Mouse (Mus musculus) forebrain, embryonic 11.5 days (tissue): ENCODE data around the gene Abca13. TPM values are rescaled to one million over a fixed set of nuclear protein-coding genes. Genes with fewer than 3 reads are reported as not detected.

Experiments used
- ATAC-seq: fragments of 200-750 bp; cut with Nextera tagmentation; replicated peaks from 2 replicates; pipeline ENCODE4 v1.8.0; 2017; ENCODE audit warnings: moderate TSS enrichment; ENCODE audit not compliant: low FRiP score
- DNase-seq: peaks from one replicate; pipeline ENCODE4 v3.0.0-alpha.2; 2017; ENCODE audit warnings: low spot score
- H3K27ac ChIP-seq: fragments of 300-500 bp; sonication (generic); 2 replicates; pipeline ENCODE4 v1.5.1; 2014; ENCODE audit warnings: low read depth, low read length
- H3K27me3 ChIP-seq: fragments of 300-500 bp; sonication (generic); 2 replicates; pipeline ENCODE4 v1.6.1; 2014; ENCODE audit warnings: mild to moderate bottlenecking, low read length, mixed read lengths; ENCODE audit not compliant: control insufficient read depth, insufficient read depth
- H3K36me3 ChIP-seq: fragments of 300-500 bp; sonication (generic); 2 replicates; pipeline ENCODE4 v1.6.1; 2014; ENCODE audit warnings: mild to moderate bottlenecking, low read length, moderate library complexity, mixed read lengths; ENCODE audit not compliant: control insufficient read depth, insufficient read depth
- H3K4me1 ChIP-seq: fragments of 300-500 bp; sonication (generic); replicated peaks from 2 replicates; pipeline ENCODE4 v1.6.1; 2014; ENCODE audit warnings: low read length, mixed read lengths; ENCODE audit not compliant: control insufficient read depth, insufficient read depth
- H3K4me2 ChIP-seq: fragments of 300-500 bp; sonication (generic); 2 replicates; pipeline ENCODE4 v1.6.1; 2014; ENCODE audit warnings: low read depth, mild to moderate bottlenecking, low read length, moderate library complexity, mixed read lengths; ENCODE audit not compliant: severe bottlenecking
- H3K4me3 ChIP-seq: fragments of 300-500 bp; sonication (generic); 2 replicates; pipeline ENCODE4 v1.5.1; 2014; ENCODE audit warnings: low read depth, low read length
- H3K9ac ChIP-seq: fragments of 300-500 bp; sonication (generic); 2 replicates; pipeline ENCODE4 v1.6.1; 2014; ENCODE audit warnings: low read length
- H3K9me3 ChIP-seq: fragments of 300-500 bp; sonication (generic); 2 replicates; pipeline ENCODE4 v1.6.1; 2016; ENCODE audit warnings: low read length, mixed read lengths; ENCODE audit not compliant: control insufficient read depth
- WGBS: fragments of 180-500 bp; shearing (Covaris S2); extraction: QIAGEN DNeasy Blood & Tissue Kit; methylation state at CpG from one replicate; pipeline ENCODE4 v1.1.7; 2014; 5-methylcytosine and 5-hydroxymethylcytosine counted together
- polyA plus RNA-seq: library from polyadenylated mRNA; unstranded; fragments of >200 nt; fragmentation: Nextera tagmentation; extraction: Ambion mirVana; gene quantifications from 2 replicates; pipeline ENCODE4 v1.2.1, GENCODE M21; 2014

Abca13 gene
- polyA plus RNA-seq, 1 experiment from 2014 or later: 0.03 TPM

- 81% methylated on average over 3 of the region's 3 CpGs for WGBS
- Histone ChIP-seq H3K4me2 (no peak overlapping the region), H3K36me3 (no peaks in the 10 kb centered on the region), H3K9ac (no peak overlapping the region), H3K9me3 (no peaks in the 10 kb centered on the region), H3K27me3 (no peaks in the 10 kb centered on the region), H3K4me3 (no peak overlapping the region), H3K4me1 (no peaks in the 10 kb centered on the region), H3K27ac (no peak overlapping the region)
- ATAC-seq: no peak
- no peak for DNase-seq
Measured at GRCm38 (mm10) chr11:9528556-9528955, 336.8 kb downstream of the Abca13 start.

GRCm38 (mm10) chr11:9531715-9532114, 340.0 kb downstream of the Abca13 start:
- ATAC-seq: no peak
- WGBS: 92% methylated on average over 8 of the region's 8 CpGs
- DNase-seq: no peak
- Histone ChIP-seq H3K9me3 (no peaks in the 10 kb centered on the region), H3K36me3 (no peaks in the 10 kb centered on the region), H3K4me2 (no peak overlapping the region), H3K9ac (no peak overlapping the region), H3K27ac (no peak overlapping the region), H3K27me3 (no peaks in the 10 kb centered on the region), H3K4me1 (no peaks in the 10 kb centered on the region), H3K4me3 (no peak overlapping the region)

GRCm38 (mm10) chr11:9533189-9533588, 341.4 kb downstream of the Abca13 start:
- H3K36me3 ChIP-seq: no peaks in the 10 kb centered on the region
- no peaks in the 10 kb centered on the region for H3K4me1 ChIP-seq
- no peak for ATAC-seq
- DNase-seq: no peak
- H3K9me3 ChIP-seq: no peaks in the 10 kb centered on the region
- no peak overlapping the region for H3K9ac ChIP-seq
- WGBS: 78% methylated on average over 1 of the region's 1 CpGs
- H3K27me3 ChIP-seq: no peaks in the 10 kb centered on the region
- no peak overlapping the region for H3K4me3 ChIP-seq
- H3K27ac ChIP-seq: no peak overlapping the region
- H3K4me2 ChIP-seq: no peak overlapping the region

GRCm38 (mm10) chr11:9533658-9534202, 342.0 kb downstream of the Abca13 start:
- no peaks in the 10 kb centered on the region for H3K36me3 ChIP-seq
- ATAC-seq: no peak

GRCm38 (mm10) chr11:9536811-9537210, 345.1 kb downstream of the Abca13 start:
- H3K4me3 ChIP-seq: no peak overlapping the region
- no peak overlapping the region for H3K27ac ChIP-seq
- no peaks in the 10 kb centered on the region for H3K27me3 ChIP-seq
- whole genome bisulfite sequencing: 75% methylated on average over 6 of the region's 6 CpGs
- no peaks in the 10 kb centered on the region for H3K36me3 ChIP-seq
- ATAC-seq: no peak
- no peaks in the 10 kb centered on the region for H3K4me1 ChIP-seq
- no peak overlapping the region for H3K9ac ChIP-seq
- H3K9me3 ChIP-seq: no peaks in the 10 kb centered on the region
- DNase-seq: no peak
- no peak overlapping the region for H3K4me2 ChIP-seq

More at GRCm38 (mm10) chr11:9533658-9534202, 342.0 kb downstream of the Abca13 start:
- H3K4me2 ChIP-seq: no peak overlapping the region
- no peaks in the 10 kb centered on the region for H3K4me1 ChIP-seq
- no peak for DNase-seq
- 83% methylated on average over 1 of the region's 1 CpGs for WGBS
- no peak overlapping the region for H3K9ac ChIP-seq
- no peak overlapping the region for H3K4me3 ChIP-seq
- H3K27me3 ChIP-seq: no peaks in the 10 kb centered on the region
- no peak overlapping the region for H3K27ac ChIP-seq
- no peaks in the 10 kb centered on the region for H3K9me3 ChIP-seq

GRCm38 (mm10) chr11:9538328-9538727, 346.6 kb downstream of the Abca13 start:
- ATAC-seq: no peak
- Histone ChIP-seq H3K4me2 (no peak overlapping the region), H3K9me3 (no peaks in the 10 kb centered on the region), H3K9ac (no peak overlapping the region), H3K4me3 (no peak overlapping the region), H3K27ac (no peak overlapping the region), H3K4me1 (no peaks in the 10 kb centered on the region), H3K36me3 (no peaks in the 10 kb centered on the region), H3K27me3 (no peaks in the 10 kb centered on the region)
- WGBS: 66% methylated on average over 1 of the region's 1 CpGs
- DNase-seq: no peak

- ATAC-seq (no peak), DNase-seq (no peak)
- H3K27ac ChIP-seq: no peak overlapping the region
- no peaks in the 10 kb centered on the region for H3K27me3 ChIP-seq
- H3K4me1 ChIP-seq: no peaks in the 10 kb centered on the region
- 87% methylated on average over 2 of the region's 2 CpGs for WGBS
- no peak overlapping the region for H3K4me3 ChIP-seq
- no peaks in the 10 kb centered on the region for H3K9me3 ChIP-seq
- no peaks in the 10 kb centered on the region for H3K36me3 ChIP-seq
- H3K4me2 ChIP-seq: no peak overlapping the region
- no peak overlapping the region for H3K9ac ChIP-seq
Measured at GRCm38 (mm10) chr11:9560026-9560425, 368.3 kb downstream of the Abca13 start.

GRCm38 (mm10) chr11:9568302-9568701, 376.6 kb downstream of the Abca13 start:
- Histone ChIP-seq H3K4me3 (no peak overlapping the region), H3K36me3 (no peaks in the 10 kb centered on the region), H3K4me2 (no peak overlapping the region), H3K27me3 (no peaks in the 10 kb centered on the region), H3K27ac (no peak overlapping the region), H3K9me3 (no peaks in the 10 kb centered on the region), H3K9ac (no peak overlapping the region), H3K4me1 (no peaks in the 10 kb centered on the region)
- no peak for DNase-seq
- 83% methylated on average over 2 of the region's 2 CpGs for WGBS
- no peak for ATAC-seq

GRCm38 (mm10) chr11:9570319-9570718, 378.6 kb downstream of the Abca13 start:
- Histone ChIP-seq H3K27me3 (no peaks in the 10 kb centered on the region), H3K27ac (no peak overlapping the region), H3K4me3 (no peak overlapping the region), H3K4me1 (no peaks in the 10 kb centered on the region), H3K9me3 (no peaks in the 10 kb centered on the region), H3K9ac (no peak overlapping the region), H3K4me2 (no peak overlapping the region), H3K36me3 (no peaks in the 10 kb centered on the region)
- ATAC-seq: peak; percentile 63
- 56% methylated on average over 6 of the region's 6 CpGs for WGBS
- DNase-seq: no peak
